Mouse (Mus musculus) thymus, adult 2 months (tissue): ENCODE results near the gene Jph4. TPM values are rescaled to one million over a fixed set of nuclear protein-coding genes. Genes with fewer than 3 reads are reported as not detected.

Experiments used
- DNase-seq: peaks from one replicate; pipeline ENCODE4 v3.0.0; 2021
- H3K27ac ChIP-seq: fragments of 200-500 bp; 2 replicates; pipeline ENCODE4 v1.5.1; 2012; ENCODE audit warnings: low read length, control low read depth; ENCODE audit not compliant: control insufficient read depth, insufficient read depth
- H3K27me3 ChIP-seq: fragments of 200-500 bp; 2 replicates; pipeline ENCODE4 v1.6.1; 2012; ENCODE audit warnings: mild to moderate bottlenecking, low read length, moderate library complexity, mixed read lengths; ENCODE audit not compliant: control insufficient read depth, insufficient read depth
- H3K36me3 ChIP-seq: fragments of 200-500 bp; 2 replicates; pipeline ENCODE4 v1.6.1; 2012; ENCODE audit warnings: mild to moderate bottlenecking, low read length, moderate library complexity; ENCODE audit not compliant: control insufficient read depth, insufficient read depth
- H3K4me1 ChIP-seq: fragments of 200-500 bp; replicated peaks from 2 replicates; pipeline ENCODE4 v1.6.1; 2012; ENCODE audit warnings: low read length; ENCODE audit not compliant: control insufficient read depth, insufficient read depth
- H3K4me3 ChIP-seq: fragments of 200-500 bp; 2 replicates; pipeline ENCODE4 v1.5.1; 2012; ENCODE audit warnings: mild to moderate bottlenecking, low read length, control low read depth, moderate library complexity; ENCODE audit not compliant: control insufficient read depth, insufficient read depth
- CTCF ChIP-seq: fragments of 200-500 bp; IDR thresholded peaks from 2 replicates; pipeline ENCODE4 v1.5.1; 2012; ENCODE audit warnings: mild to moderate bottlenecking, control low read depth, low read length, moderate library complexity, borderline replicate concordance; ENCODE audit not compliant: control insufficient read depth, poor library complexity, insufficient read depth; ENCODE audit errors: extremely low read depth
- POLR2A ChIP-seq: fragments of 200-500 bp; IDR thresholded peaks from 2 replicates; pipeline ENCODE4 v1.6.1; 2012; ENCODE audit warnings: mild to moderate bottlenecking, low read length, control low read depth, moderate library complexity; ENCODE audit not compliant: control insufficient read depth, poor library complexity, insufficient read depth; ENCODE audit errors: extremely low read depth
- WGBS: fragments of 180-500 bp; shearing (Covaris S2); methylation state at CpG from one replicate; pipeline ENCODE4 v1.1.7; 2018; 5-methylcytosine and 5-hydroxymethylcytosine counted together
- polyA plus RNA-seq: library from polyadenylated mRNA; depleted of rRNA; stranded (reverse); fragments of >200 nt; gene quantifications from 2 replicates; pipeline ENCODE4 v1.2.3, GENCODE M21; 2012; rRNA removed

Jph4 gene
- 0.37 and 0.51 TPM in 2 replicates for polyA plus RNA-seq

- no peak for DNase-seq
- Histone ChIP-seq H3K36me3 (no peaks in the 10 kb centered on the region), H3K4me3 (no peak within 1 kb of the TSS), H3K27ac (no peak within 1 kb of the TSS), H3K4me1 (peaks cover 9% of the 10 kb centered on the region), H3K27me3 (peaks cover 10% of the 10 kb centered on the region; the same call in 1 of the 2 replicates)
- WGBS = 53% methylated on average over 21 of the region's 21 CpGs
- TF ChIP-seq POLR2A = no peak
- TF ChIP-seq CTCF = no peak
These were observed at the start of gene Jph4 for GRCm38 (mm10) chr14:55116425-55117200. Gene Jph4 (minus strand): TSS chr14:55116935.

GRCm38 (mm10) chr14:55164172-55164806 lies 47.6 kb upstream of the Jph4 start:
- H3K27ac ChIP-seq = no peak overlapping the region
- H3K36me3 ChIP-seq = no peaks in the 10 kb centered on the region
- peaks cover 2% of the 10 kb centered on the region; the same call in 1 of the 2 replicates for H3K4me1 ChIP-seq
- TF ChIP-seq CTCF (no peak), POLR2A (no peak)
- no peaks in the 10 kb centered on the region for H3K27me3 ChIP-seq
- DNase-seq = no peak
- WGBS = 84% methylated on average over 5 of the region's 5 CpGs
- H3K4me3 ChIP-seq = no peak overlapping the region

DNA sequence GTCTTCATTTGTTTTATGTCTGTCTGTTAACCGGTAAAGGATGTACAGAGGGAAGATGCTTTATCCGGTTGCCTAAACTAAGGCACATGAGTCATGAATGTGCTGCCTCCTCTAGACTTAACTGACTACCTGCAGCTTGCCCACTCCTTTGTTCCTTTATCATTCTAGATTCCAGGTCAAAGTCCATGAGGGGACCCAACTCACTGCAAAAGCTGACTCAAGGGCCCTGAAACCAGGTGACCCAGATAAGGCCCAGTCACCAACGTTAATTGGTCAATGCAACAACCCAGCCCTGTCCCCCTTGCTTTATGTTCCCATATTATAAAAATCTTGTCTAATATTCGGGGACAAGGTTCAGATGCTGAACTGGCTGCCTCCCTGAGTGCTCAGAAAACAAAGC lies 45.4 kb upstream of the Jph4 start:
- no peak for DNase-seq
- WGBS = 91% methylated on average over 4 of the region's 4 CpGs
- Histone ChIP-seq H3K36me3 (no peaks in the 10 kb centered on the region), H3K4me1 (peaks cover 2% of the 10 kb centered on the region; the same call in 1 of the 2 replicates), H3K27me3 (no peaks in the 10 kb centered on the region), H3K27ac (no peak overlapping the region), H3K4me3 (no peak overlapping the region)
- no peak for TF ChIP-seq CTCF
- TF ChIP-seq POLR2A = no peak

- H3K27me3 ChIP-seq = no peaks in the 10 kb centered on the region
- H3K36me3 ChIP-seq = no peaks in the 10 kb centered on the region
- DNase-seq = peak; percentile 80
- 40% methylated on average over 14 of the region's 14 CpGs for WGBS
- no peak overlapping the region for H3K4me3 ChIP-seq
- peaks cover 2% of the 10 kb centered on the region; the same call in 1 of the 2 replicates for H3K4me1 ChIP-seq
- no peak overlapping the region for H3K27ac ChIP-seq
- no peak for TF ChIP-seq POLR2A
- peak; percentile 78; the same call in 1 of the 2 replicates for TF ChIP-seq CTCF
These were observed 44.4 kb upstream of the Jph4 start for GRCm38 (mm10) chr14:55161098-55161634.

DNA sequence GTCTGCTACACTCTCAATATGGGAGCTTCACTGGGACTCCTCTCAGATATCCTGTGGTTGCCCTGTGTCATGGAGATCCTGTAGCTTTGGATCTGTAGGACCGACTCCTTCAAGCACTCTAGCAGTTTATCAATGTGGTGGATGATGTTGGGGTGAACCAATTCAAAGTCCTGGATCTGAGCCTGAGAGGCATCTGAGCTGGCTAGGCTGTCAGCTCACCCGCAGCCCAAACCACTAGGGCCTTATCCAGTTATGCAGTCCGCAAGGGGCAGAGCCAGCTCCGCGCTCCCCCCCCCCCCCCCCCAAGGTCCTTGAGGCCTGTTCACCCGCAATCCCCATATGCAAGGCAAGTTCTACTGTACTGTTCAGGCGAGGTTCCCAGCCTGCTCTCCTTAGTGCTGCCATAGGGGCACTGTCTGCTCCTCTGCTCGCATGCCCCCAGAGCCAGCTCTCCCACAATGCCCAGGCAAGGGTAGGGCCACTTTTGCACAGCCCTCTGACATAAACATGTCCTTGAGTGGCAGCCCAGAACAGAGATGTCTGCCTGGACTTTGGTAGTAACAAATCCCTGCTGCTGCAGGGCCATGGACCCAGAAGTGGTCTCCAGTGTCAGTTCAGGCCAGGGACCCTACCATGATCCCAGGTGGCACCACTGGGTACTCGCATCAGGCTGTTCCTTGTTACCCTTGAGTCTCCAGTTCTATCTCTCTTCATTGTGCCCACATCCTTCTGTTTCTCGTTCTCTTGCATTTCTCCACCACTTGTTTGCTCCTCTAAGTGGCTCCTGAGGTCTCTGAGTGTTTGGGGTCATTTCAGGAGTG lies 43.7 kb upstream of the Jph4 start:
- Histone ChIP-seq H3K4me3 (no peak overlapping the region), H3K4me1 (peaks cover 2% of the 10 kb centered on the region; the same call in 1 of the 2 replicates), H3K27me3 (no peaks in the 10 kb centered on the region), H3K36me3 (no peaks in the 10 kb centered on the region), H3K27ac (no peak overlapping the region)
- no peak for TF ChIP-seq CTCF
- no peak for TF ChIP-seq POLR2A
- 93% methylated on average over 8 of the region's 10 CpGs for WGBS
- no peak for DNase-seq

DNA sequence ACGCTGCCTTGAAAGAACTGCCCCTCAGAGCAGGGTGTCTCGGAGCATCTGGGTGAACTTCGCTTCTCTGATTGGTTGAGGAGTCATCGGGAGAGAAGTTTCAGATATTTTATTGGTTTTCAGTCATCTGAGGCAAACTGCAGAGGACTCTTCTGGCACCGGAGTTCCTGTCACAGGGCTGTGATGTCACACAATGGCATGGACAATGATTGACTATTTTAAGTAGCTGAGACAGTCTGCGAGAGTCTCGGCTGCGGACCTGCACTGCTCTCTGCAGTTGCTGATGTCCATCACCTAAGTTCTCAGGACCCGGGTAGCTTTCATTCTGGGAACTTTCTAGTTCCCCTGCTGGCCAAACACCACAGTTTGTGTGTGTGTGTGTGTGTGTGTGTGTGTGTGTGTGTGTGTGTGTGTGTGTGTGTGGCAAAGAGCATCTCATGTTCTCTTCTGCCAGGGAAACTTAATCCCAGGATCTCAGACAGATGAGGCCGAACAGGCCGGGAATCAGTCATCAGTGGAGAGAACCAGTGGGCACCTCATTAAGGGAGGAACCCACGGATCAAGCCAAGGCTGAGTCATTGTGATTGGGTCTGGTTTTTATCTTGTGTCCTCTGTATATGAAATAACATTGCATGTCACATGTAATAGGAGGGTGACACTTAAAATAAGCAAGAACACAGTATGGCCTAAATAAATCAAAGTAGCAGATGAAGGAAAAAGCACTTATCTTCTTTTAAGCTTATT lies 40.8 kb upstream of the Jph4 start:
- TF ChIP-seq CTCF (no peak), POLR2A (no peak)
- Histone ChIP-seq H3K4me1 (peaks cover 5% of the 10 kb centered on the region; the same call in 1 of the 2 replicates), H3K4me3 (no peak overlapping the region), H3K27me3 (no peaks in the 10 kb centered on the region), H3K36me3 (no peaks in the 10 kb centered on the region), H3K27ac (no peak overlapping the region)
- DNase-seq = no peak
- WGBS = 89% methylated on average over 12 of the region's 12 CpGs
